In the genomic region with DNA sequence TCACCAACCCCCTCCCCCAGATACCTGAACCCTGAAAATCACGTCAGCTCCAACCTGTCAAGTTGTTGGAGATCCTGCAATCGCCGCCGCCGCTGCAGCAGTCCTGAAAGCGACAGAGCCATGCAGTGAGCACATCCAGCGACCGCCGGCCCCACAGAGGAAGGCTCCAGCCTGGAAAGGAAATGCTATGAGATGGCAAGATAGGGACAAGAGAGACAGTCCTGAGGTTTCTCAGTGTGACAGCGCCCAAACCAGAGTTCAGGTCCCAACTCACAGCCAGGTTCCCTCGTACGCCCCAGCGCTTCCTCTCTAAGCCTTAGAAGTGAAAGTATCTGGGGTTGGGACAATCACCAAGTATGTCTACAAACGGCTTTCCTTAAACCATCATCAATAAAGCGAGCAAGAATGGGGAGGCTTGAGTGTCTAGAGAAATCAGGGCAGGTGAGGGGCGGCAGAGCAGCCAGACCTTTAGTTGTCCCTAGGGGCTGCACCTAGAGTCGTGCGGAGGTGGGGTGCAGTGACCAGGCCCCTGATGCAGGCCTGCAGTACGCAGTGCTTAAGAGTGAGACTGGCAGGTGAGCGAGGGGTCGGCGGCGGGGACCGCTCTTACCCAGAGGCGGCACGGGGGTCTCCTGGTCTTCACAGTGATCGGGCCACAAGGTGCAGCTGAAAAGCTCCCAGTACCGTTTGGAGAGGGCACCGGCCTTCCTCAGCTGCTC, we compare ENCODE assay signal across 7 mouse cellular contexts. TPM values are rescaled to one million over a fixed set of nuclear protein-coding genes. Genes with fewer than 3 reads are reported as not detected.
DNase-seq lines count a peak whose midpoint lies in the region; ATAC-seq and TF ChIP-seq lines count a peak whose summit lies in the region.

No protein-coding gene starts in this region.

- DNase-seq in MEL (ENCODE audit: low read depth, low spot score) = peak; percentile 79
- peak; percentile 38 to 43 for DNase-seq in heart, adult 9 months (ENCODE audit: low spot score in 2 of 2)
- peak; percentile 56 to 57 for DNase-seq in lung, postnatal 4 days
- DNase-seq in spleen, postnatal 10 days (ENCODE audit: low spot score in 2 of 2) = peak; percentile 50
- DNase-seq in c-Kit-positive CD71-positive TER-119-positive erythroid progenitor cells, embryonic 14.5 days (ENCODE audit: low spot score) = no peak

- peak overlapping the region; percentile 74 for H3K27ac ChIP-seq in MEL (ENCODE audit: control insufficient read depth, low read depth, low read length)
- H3K27ac ChIP-seq in bone marrow macrophage, adult 2 months (ENCODE audit: insufficient read depth, low read depth, low read length) = peak overlapping the region; percentile 74
- peak overlapping the region; percentile 78 for H3K27ac ChIP-seq in kidney, embryonic 16.5 days (ENCODE audit: low read length)

- peak; percentile 39 for ATAC-seq in kidney, embryonic 16.5 days (ENCODE audit: low FRiP score, low TSS enrichment)

- TF ChIP-seq RAD21 in MEL (IDR thresholded peaks at IDR 0.05; ENCODE audit: low read depth, low read length) = no peak

- H3K79me2 ChIP-seq in MEL (ENCODE audit: control insufficient read depth, insufficient read depth, low read length, poor library complexity) = no peaks in the 10 kb centered on the region; the same call in 1 of the 2 replicates

- no peak for TF ChIP-seq CTCF in MEL (IDR thresholded peaks at IDR 0.05 in 2 of 3, conservative IDR thresholded peaks at IDR 0.05 in 1 of 3; ENCODE audit: control insufficient read depth in 1 of 3, insufficient read depth in 1 of 3, low read depth in 2 of 3, low read length in 3 of 3, poor library complexity in 1 of 3, severe bottlenecking in 1 of 3)
- no peak for TF ChIP-seq CTCF in bone marrow macrophage, adult 2 months (IDR thresholded peaks at IDR 0.05; ENCODE audit: low read depth, low read length)

- H3K4me1 ChIP-seq in MEL (ENCODE audit: control insufficient read depth in 1 of 2, insufficient read depth in 2 of 2, low read length in 2 of 2) = no peaks in the 10 kb centered on the region
- H3K4me1 ChIP-seq in bone marrow macrophage, adult 2 months (ENCODE audit: control insufficient read depth, insufficient read depth, low read length) = peaks cover 15% of the 10 kb centered on the region
- H3K4me1 ChIP-seq in kidney, embryonic 16.5 days (ENCODE audit: insufficient read depth, low read length) = peaks cover 8% of the 10 kb centered on the region; the same call in 1 of the 2 replicates

- 0 out of 4 replicates have a peak, but pooled peaks of 1 of the 2 experiments have one; percentile 36 for TF ChIP-seq EP300 in MEL (IDR thresholded peaks at IDR 0.05; ENCODE audit: low read depth in 1 of 2, low read length in 2 of 2)

- under 1% methylated on average over 29 of the region's 29 CpGs for WGBS in kidney, embryonic 16.5 days

- peaks cover 0 to 3% of the 10 kb centered on the region in 2 experiments; a peak in 2 of 4 replicates for H3K36me3 ChIP-seq in MEL (ENCODE audit: control insufficient read depth in 1 of 2, insufficient read depth in 2 of 2, low read length in 2 of 2)
- H3K36me3 ChIP-seq in kidney, embryonic 16.5 days (ENCODE audit: insufficient read depth, low read length) = no peaks in the 10 kb centered on the region

- no peaks in the 10 kb centered on the region for H3K27me3 ChIP-seq in MEL (ENCODE audit: control insufficient read depth in 1 of 2, insufficient read depth in 2 of 2, low read length in 2 of 2)
- no peaks in the 10 kb centered on the region for H3K27me3 ChIP-seq in kidney, embryonic 16.5 days (ENCODE audit: insufficient read depth, low read length)

- no peaks in the 10 kb centered on the region for H3K9me3 ChIP-seq in MEL (replicated peaks; ENCODE audit: insufficient read depth, low read length)
- H3K9me3 ChIP-seq in kidney, embryonic 16.5 days (ENCODE audit: low read length) = no peaks in the 10 kb centered on the region

- peak overlapping the region; percentile 82 for H3K9ac ChIP-seq in MEL (ENCODE audit: control insufficient read depth, low read depth, low read length, poor library complexity, severe bottlenecking)
- H3K9ac ChIP-seq in kidney, embryonic 16.5 days (replicated peaks; ENCODE audit: low read length) = peak overlapping the region; percentile 72

- 0 out of 4 replicates have a peak, but pooled peaks have one; percentile 20 to 22 for TF ChIP-seq POLR2A in MEL (IDR thresholded peaks at IDR 0.05; ENCODE audit: control insufficient read depth in 1 of 2, insufficient read depth in 1 of 2, low read depth in 1 of 2, low read length in 2 of 2, poor library complexity in 1 of 2)
- TF ChIP-seq POLR2A in bone marrow macrophage, adult 2 months (IDR thresholded peaks at IDR 0.05; ENCODE audit: borderline replicate concordance, low read depth, low read length) = no peak

- peak overlapping the region; percentile 83 to 97 for H3K4me3 ChIP-seq in MEL (ENCODE audit: control insufficient read depth in 1 of 2, insufficient read depth in 1 of 2, low read depth in 2 of 2, low read length in 2 of 2)
- H3K4me3 ChIP-seq in bone marrow macrophage, adult 2 months (ENCODE audit: insufficient read depth, low read length) = peak overlapping the region; percentile 77
- H3K4me3 ChIP-seq in kidney, embryonic 16.5 days (ENCODE audit: low read length) = peak overlapping the region; percentile 75

- H3K4me2 ChIP-seq in kidney, embryonic 16.5 days (replicated peaks; ENCODE audit: low read depth, low read length) = peak overlapping the region; percentile 100

TF ChIP-seq in MEL, 35 proteins besides CTCF, POLR2A, EP300 and RAD21:
- TF ChIP-seq E2F4 (IDR thresholded peaks at IDR 0.05; ENCODE audit: borderline replicate concordance, low read depth, low read length) = no peak
- peak; percentile 37; the same call in 1 of the 2 replicates for TF ChIP-seq NELFE (IDR thresholded peaks at IDR 0.05; ENCODE audit: low read depth, low read length)
- TF ChIP-seq MYC (IDR thresholded peaks at IDR 0.05; ENCODE audit: low read depth, low read length) = 0 out of 2 replicates have a peak, but pooled peaks have one; percentile 40
- TF ChIP-seq TBP (IDR thresholded peaks at IDR 0.05; ENCODE audit: low read depth, low read length) = 0 out of 2 replicates have a peak, but pooled peaks have one; percentile 23
- peak; percentile 35 for TF ChIP-seq MXI1 (IDR thresholded peaks at IDR 0.05; ENCODE audit: low read depth, low read length)
- TF ChIP-seq MYB (IDR thresholded peaks at IDR 0.05; ENCODE audit: low read depth, low read length) = no peak
- TF ChIP-seq CHD2 (IDR thresholded peaks at IDR 0.05; ENCODE audit: low read length) = no peak
- peak; percentile 30; the same call in 1 of the 2 replicates for TF ChIP-seq ETS1 (IDR thresholded peaks at IDR 0.05; ENCODE audit: low read depth, low read length)
- peak; percentile 47; the same call in 1 of the 2 replicates for TF ChIP-seq MAZ (IDR thresholded peaks at IDR 0.05; ENCODE audit: low read depth, low read length)
- TF ChIP-seq ZMIZ1 (IDR thresholded peaks at IDR 0.05; ENCODE audit: low read depth, low read length) = peak; percentile 18; the same call in 1 of the 2 replicates
- TF ChIP-seq MEF2A (IDR thresholded peaks at IDR 0.05; ENCODE audit: extremely low read depth, insufficient replicate concordance, low read depth, low read length, poor library complexity, severe bottlenecking) = no peak
- no peak for TF ChIP-seq UBTF (IDR thresholded peaks at IDR 0.05; ENCODE audit: borderline replicate concordance, insufficient read depth, low read depth, low read length)
- TF ChIP-seq BHLHE40 (IDR thresholded peaks at IDR 0.05; ENCODE audit: borderline replicate concordance, low read depth, low read length) = no peak
- no peak; the same call in 1 of the 2 replicates for TF ChIP-seq POLR2AphosphoS2 (IDR thresholded peaks at IDR 0.05; ENCODE audit: low read length)
- TF ChIP-seq JUND (IDR thresholded peaks at IDR 0.05; ENCODE audit: low read depth, low read length) = no peak
- TF ChIP-seq CHD1 (IDR thresholded peaks at IDR 0.05; ENCODE audit: low read depth, low read length) = 0 out of 2 replicates have a peak, but pooled peaks have one; percentile 80
- TF ChIP-seq NRF1 (IDR thresholded peaks at IDR 0.05; ENCODE audit: insufficient read depth, low read depth, low read length, poor library complexity, severe bottlenecking) = no peak
- peak; percentile 61; the same call in 1 of the 2 replicates for TF ChIP-seq SIN3A (IDR thresholded peaks at IDR 0.05; ENCODE audit: low read length)
- 0 out of 2 replicates have a peak, but pooled peaks have one; percentile 36 for TF ChIP-seq ELF1 (IDR thresholded peaks at IDR 0.05; ENCODE audit: low read depth, low read length)
- TF ChIP-seq RCOR1 (IDR thresholded peaks at IDR 0.05; ENCODE audit: low read depth, low read length) = peak; percentile 50; the same call in 1 of the 2 replicates
- TF ChIP-seq GATA1 (IDR thresholded peaks at IDR 0.05; ENCODE audit: low read depth, low read length) = peak; percentile 38; the same call in 1 of the 2 replicates
- TF ChIP-seq ZC3H11A (IDR thresholded peaks at IDR 0.05; ENCODE audit: low read depth, low read length) = no peak
- TF ChIP-seq GABPA (IDR thresholded peaks at IDR 0.05; ENCODE audit: low read depth, low read length) = no peak
- no peak; the same call in 1 of the 2 replicates for TF ChIP-seq MAX (IDR thresholded peaks at IDR 0.05; ENCODE audit: low read length)

RNA-seq across cellular contexts. Expression of gene Tor3a, which starts 0.5 kb away (rescaled TPM):
- 6.7 and 7.1 TPM in 2 replicates for total RNA-seq in MEL (2012; rRNA removed)
- 1 to 10 TPM in 1 of 2 experiments, not detected in 1; 9.4 TPM for polyA plus RNA-seq in MEL (2012; ENCODE audit: insufficient read depth in 1 of 2, insufficient read length in 2 of 2, low read depth in 1 of 2, low replicate concordance in 2 of 2, missing spikeins in 1 of 2)
- polyA plus RNA-seq in bone marrow macrophage, adult 2 months (2012; ENCODE audit: insufficient read depth, insufficient read length, missing spikeins) = 68.8 and 79.4 TPM in 2 replicates
- 19.5 and 19.6 TPM in 2 replicates for polyA plus RNA-seq in kidney, embryonic 16.5 days (2015; fragmentation: Nextera tagmentation; extraction: Ambion mirVana)

RNA-seq across cellular contexts. Expression of gene Fam20b, which starts 45.3 kb away (rescaled TPM):
- 19.4 and 19.6 TPM in 2 replicates for total RNA-seq in MEL (2012; rRNA removed)
- polyA plus RNA-seq in MEL (2012; ENCODE audit: insufficient read depth in 1 of 2, insufficient read length in 2 of 2, low read depth in 1 of 2, low replicate concordance in 2 of 2, missing spikeins in 1 of 2) = 10 to 100 TPM in 1 of 2 experiments, not detected in 1; 22.0 TPM
- polyA plus RNA-seq in bone marrow macrophage, adult 2 months (2012; ENCODE audit: insufficient read depth, insufficient read length, missing spikeins) = 25.1 and 27.3 TPM in 2 replicates
- polyA plus RNA-seq in kidney, embryonic 16.5 days (2015; fragmentation: Nextera tagmentation; extraction: Ambion mirVana) = 29.8 and 36.6 TPM in 2 replicates
